Mouse (Mus musculus) adrenal gland, postnatal 25 days (tissue): ENCODE data around the gene Csf2rb. TPM values are rescaled to one million over a fixed set of nuclear protein-coding genes. Genes with fewer than 3 reads are reported as not detected.
A peak's percentile ranks its signal among the peaks of the same experiment; 100 is the strongest.

Source experiments
- DNase-seq: peaks from one replicate; pipeline ENCODE4 v3.0.0; 2021; ENCODE audit warnings: mixed read lengths
- microRNA-seq, 2 experiments: library from miRNA; unstranded; fragments of <30 nt; microRNA quantifications; one replicate each; pipeline ENCODE4 v1.2.0; 2021
- total RNA-seq: library from RNA; stranded (reverse); gene quantifications from 2 replicates; pipeline ENCODE4 v1.2.3, GENCODE M21; 2021

Gene Csf2rb
- total RNA-seq, 1 experiment from 2014 or later, result 9.2 TPM

GRCm38 (mm10) chr15:78378556-78378955, 53.0 kb downstream of the Csf2rb start:
- no peak for DNase-seq

- no peak for DNase-seq
Observed at GRCm38 (mm10) chr15:78380208-78380607, 54.7 kb downstream of the Csf2rb start.

GRCm38 (mm10) chr15:78380741-78381140, 55.2 kb downstream of the Csf2rb start:
- DNase-seq, result no peak

- no peak for DNase-seq
Observed at GRCm38 (mm10) chr15:78382115-78382514, 56.6 kb downstream of the Csf2rb start.

- DNase-seq, result no peak
Observed at GRCm38 (mm10) chr15:78383450-78384219, 58.1 kb downstream of the Csf2rb start.

GRCm38 (mm10) chr15:78384220-78385116, 58.9 kb downstream of the Csf2rb start:
- DNase-seq, result no peak

- no peak for DNase-seq
Observed at GRCm38 (mm10) chr15:78385564-78385963, 60.0 kb downstream of the Csf2rb start.

GRCm38 (mm10) chr15:78390855-78391254, 65.3 kb downstream of the Csf2rb start:
- DNase-seq, result no peak

GRCm38 (mm10) chr15:78395478-78395962, 70.0 kb downstream of the Csf2rb start, which contains the start of gene Tex33:
Gene Tex33, minus strand, starts transcription at chr15:78395912.
- DNase-seq, result no peak

- DNase-seq, result no peak
Observed at GRCm38 (mm10) chr15:78401345-78401744, 75.8 kb downstream of the Csf2rb start.

- DNase-seq, result peak; percentile 86
Observed at GRCm38 (mm10) chr15:78401921-78402320, 76.4 kb downstream of the Csf2rb start.

- peak; percentile 76 for DNase-seq
Observed at GRCm38 (mm10) chr15:78402423-78402822, 76.9 kb downstream of the Csf2rb start.

- DNase-seq, result peak; percentile 72
Observed at GRCm38 (mm10) chr15:78403301-78403741, 77.8 kb downstream of the Csf2rb start.

Small RNA genes lying within 50 kb of the gene (microRNA-seq; reads per million reads assigned to microRNA genes)
- gene Mir7676-1, result 0 reads per million in 2 experiments
- 0 reads per million in 2 experiments for gene Mir7676-2

Other genes starting within 250 kb of the Csf2rb start
- gene Cacng2, start 205.7 kb upstream of the Csf2rb start, total RNA-seq, result 0.36 and 0.43 TPM in 2 replicates
- gene Ift27, start 151.6 kb upstream of the Csf2rb start, total RNA-seq, result 17.7 and 20.3 TPM in 2 replicates
- gene Pvalb, start 119.4 kb upstream of the Csf2rb start, total RNA-seq, result not detected in 2 replicates
- 1.00 and 1.2 TPM in 2 replicates for gene Ncf4, start 81.0 kb upstream of the Csf2rb start, total RNA-seq
- gene Csf2rb2, start 20.0 kb upstream of the Csf2rb start, total RNA-seq, result 0.43 and 1.0 TPM in 2 replicates
- gene Tex33, start 70.2 kb downstream of the Csf2rb start, total RNA-seq, result not detected in 2 replicates
- 246 and 299 TPM in 2 replicates for gene Tst, start 80.2 kb downstream of the Csf2rb start, total RNA-seq
- gene Mpst, start 80.7 kb downstream of the Csf2rb start, total RNA-seq, result 56.9 and 61.7 TPM in 2 replicates
- 73.5 and 84.3 TPM in 2 replicates for gene Kctd17, start 102.8 kb downstream of the Csf2rb start, total RNA-seq
- 1.9 and 4.9 TPM in 2 replicates for gene Tmprss6, start 142.9 kb downstream of the Csf2rb start, total RNA-seq
- gene Il2rb, start 169.5 kb downstream of the Csf2rb start, total RNA-seq, result 0.48 and 0.58 TPM in 2 replicates
- 48.7 and 59.4 TPM in 2 replicates for gene C1qtnf6, start 205.7 kb downstream of the Csf2rb start, total RNA-seq
- gene Sstr3, start 218.9 kb downstream of the Csf2rb start, total RNA-seq, result 0.58 and 0.76 TPM in 2 replicates
- gene Rac2, start 247.0 kb downstream of the Csf2rb start, total RNA-seq, result 2.7 and 4.5 TPM in 2 replicates